In the genomic region with DNA sequence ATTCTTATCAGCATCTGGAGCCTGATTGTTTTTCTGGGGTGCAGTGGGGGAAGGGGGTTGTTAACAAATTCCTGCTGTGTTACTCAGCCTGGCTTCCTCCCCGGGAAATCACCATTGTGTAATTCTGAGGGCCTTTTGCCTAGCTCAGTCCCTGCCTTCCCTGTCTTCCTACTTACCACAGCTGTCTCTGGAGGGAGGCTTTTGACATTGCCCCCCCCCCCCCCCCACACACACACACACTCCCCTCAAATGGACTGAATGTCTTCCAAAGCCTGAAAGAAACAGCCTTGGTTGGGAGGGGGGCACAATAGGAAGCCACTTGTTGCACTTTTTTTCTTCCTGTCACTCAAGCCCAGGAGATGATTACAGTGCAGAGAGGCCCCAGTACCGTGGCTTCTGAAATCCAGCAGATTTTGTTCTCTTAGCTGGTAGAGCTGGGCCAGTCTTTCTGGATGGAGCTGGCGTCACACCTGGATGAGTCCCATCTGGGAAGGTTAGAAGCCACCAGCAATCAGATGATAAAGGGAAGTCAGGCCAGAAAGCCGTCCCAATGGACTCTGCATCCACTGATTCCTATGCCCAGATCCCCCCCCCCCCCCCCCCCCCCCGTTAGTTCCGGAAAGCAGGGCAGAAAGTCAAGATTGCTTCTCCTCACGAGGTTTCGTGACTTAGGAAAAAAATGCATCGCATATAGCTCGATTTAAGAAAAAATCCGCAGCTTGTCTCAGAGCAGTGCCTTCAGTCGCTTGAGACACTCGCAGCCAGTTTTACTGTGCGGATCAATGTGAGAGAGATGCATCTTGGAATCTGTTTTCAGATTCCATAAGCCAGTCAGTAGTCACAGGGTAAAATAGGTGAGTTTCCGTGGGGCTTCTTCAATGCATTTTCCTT, we compare ENCODE assay signal across 7 mouse cellular contexts. TPM values are rescaled to one million over a fixed set of nuclear protein-coding genes. Genes with fewer than 3 reads are reported as not detected.
A peak's percentile ranks its signal among the peaks of the same experiment; 100 is the strongest.
DNase-seq lines count a peak whose midpoint lies in the region; ATAC-seq and TF ChIP-seq lines count a peak whose summit lies in the region.

No protein-coding gene starts in this region.

- peaks cover 33% of the 10 kb centered on the region for H3K36me3 ChIP-seq in stomach, embryonic 14.5 days (ENCODE audit: control insufficient read depth, insufficient read depth, low read length)

- H3K27ac ChIP-seq in cortical plate, adult 2 months (ENCODE audit: insufficient read depth, low read length) = peak overlapping the region; percentile 36; the same call in 1 of the 2 replicates
- H3K27ac ChIP-seq in stomach, embryonic 14.5 days (ENCODE audit: low read length) = no peak overlapping the region; the same call in 1 of the 2 replicates

- ATAC-seq in stomach, embryonic 14.5 days (ENCODE audit: insufficient number of reproducible peaks, insufficient read depth, low FRiP score, low read depth) = peak; percentile 70; the same call in 1 of the 2 replicates

- H3K27me3 ChIP-seq in stomach, embryonic 14.5 days (ENCODE audit: control insufficient read depth, insufficient read depth, low read length) = no peaks in the 10 kb centered on the region

- no peak overlapping the region for H3K4me3 ChIP-seq in cortical plate, adult 2 months (ENCODE audit: insufficient read depth, low read length)
- H3K4me3 ChIP-seq in stomach, embryonic 14.5 days (ENCODE audit: low read depth, low read length) = no peak overlapping the region

- no peak overlapping the region for H3K4me2 ChIP-seq in stomach, embryonic 14.5 days (replicated peaks; ENCODE audit: low read depth, low read length)

- WGBS in stomach, embryonic 14.5 days = 25% methylated on average over 15 of the region's 15 CpGs

- no peak overlapping the region for H3K9ac ChIP-seq in stomach, embryonic 14.5 days (replicated peaks; ENCODE audit: low read depth, low read length)

- peak; percentile 12 for DNase-seq in T-cell, adult 2 months (ENCODE audit: low spot score)
- DNase-seq in heart, adult 8-10 months (ENCODE audit: low spot score) = peak; percentile 83
- peak; percentile 47 for DNase-seq in kidney, adult 9 months
- DNase-seq in lung, postnatal 10 days = peak; percentile 83
- no peak for DNase-seq in layer of hippocampus, adult 9-10 months (ENCODE audit: low spot score)

- peaks cover 7% of the 10 kb centered on the region; the same call in 1 of the 2 replicates for H3K4me1 ChIP-seq in cortical plate, adult 2 months (ENCODE audit: control insufficient read depth, insufficient read depth, low read length)
- H3K4me1 ChIP-seq in stomach, embryonic 14.5 days (ENCODE audit: control insufficient read depth, insufficient read depth, low read length) = peaks cover 15% of the 10 kb centered on the region; the same call in 1 of the 2 replicates

- TF ChIP-seq POLR2A in cortical plate, adult 2 months (IDR thresholded peaks at IDR 0.05; ENCODE audit: extremely low read depth, insufficient read depth, low read length) = no peak

- H3K9me3 ChIP-seq in stomach, embryonic 14.5 days (ENCODE audit: control insufficient read depth, low read depth, low read length) = no peaks in the 10 kb centered on the region

- no peak for TF ChIP-seq CTCF in cortical plate, adult 2 months (IDR thresholded peaks at IDR 0.05; ENCODE audit: extremely low read depth, insufficient read depth, low read length)

RNA-seq across cellular contexts. Expression of a gene that starts 9.3 kb away (rescaled TPM):
- polyA plus RNA-seq in cortical plate, adult 2 months (2012; rRNA removed) = 25.7 and 27.5 TPM in 2 replicates
- 10 to 100 TPM; 36.0 to 49.3 (median 42.0) TPM for total RNA-seq in heart, adult 8-10 months (2022)
- polyA plus RNA-seq in stomach, embryonic 14.5 days (2014; fragmentation: Nextera tagmentation; extraction: Ambion mirVana) = 87.3 and 90.3 TPM in 2 replicates
